Mouse (Mus musculus): ENCODE results near the gene Clstn3. TPM values are rescaled to one million over a fixed set of nuclear protein-coding genes. Genes with fewer than 3 reads are reported as not detected.
A peak's percentile ranks its signal among the peaks of the same experiment; 100 is the strongest.
"Not testable (repeated sequence)": the region's sequence is repeated elsewhere in the genome, so short reads cannot be mapped to it uniquely, and the experiment has no call there.

Gene Clstn3
- polyA plus RNA-seq, 1 experiment from 2014 or later, result 5.9 TPM

DNA sequence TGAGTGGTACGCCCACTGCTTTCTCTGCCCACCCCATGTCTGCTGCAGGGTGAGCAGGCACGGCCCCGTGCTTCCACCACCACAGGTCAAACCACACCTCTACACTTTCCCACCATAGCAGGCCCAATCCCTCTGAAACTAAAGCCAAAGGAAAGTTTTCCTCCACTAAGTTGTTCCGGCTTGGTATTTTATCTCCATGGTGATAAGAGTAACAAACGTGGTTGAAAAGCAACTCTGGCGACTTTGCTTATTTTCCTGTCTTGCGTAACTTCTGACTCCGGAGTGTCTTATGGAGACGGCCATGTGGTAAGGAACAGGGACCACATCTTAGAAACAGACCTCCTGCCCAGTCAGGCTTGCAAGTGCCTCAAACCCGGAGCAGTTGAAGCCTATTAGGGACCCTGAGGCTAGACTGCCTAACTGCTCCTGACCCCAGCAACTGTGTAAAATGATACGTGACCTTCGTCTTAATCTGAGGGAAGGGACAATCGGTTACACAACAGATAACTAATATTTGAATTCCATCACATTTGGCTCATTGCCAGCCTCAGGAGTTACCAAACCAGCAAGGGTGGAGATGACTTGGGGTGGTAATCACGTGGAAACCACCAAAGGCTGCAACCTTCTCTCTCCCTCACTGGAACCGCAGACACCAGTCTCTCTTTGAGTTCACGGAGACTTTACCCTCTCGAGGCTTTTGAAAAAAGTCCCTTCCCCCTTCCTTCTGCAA lies 13.5 kb upstream of the Clstn3 start:
- Histone ChIP-seq H3K4me1 (peaks cover 15% of the 10 kb centered on the region), H3K4me3 (replicated peaks) (no peak overlapping the region), H3K27ac (no peak overlapping the region), H3K9ac (no peak overlapping the region), H3K36me3 (no peaks in the 10 kb centered on the region), H3K4me2 (no peak overlapping the region), H3K27me3 (no peaks in the 10 kb centered on the region), H3K9me3 (replicated peaks) (no peaks in the 10 kb centered on the region)
- ATAC-seq (replicated peaks; ENCODE audit: low FRiP score), result no peak
- 52% methylated on average over 17 of the region's 17 CpGs for WGBS

GRCm38 (mm10) chr6:124477221-124477655 lies 12.6 kb upstream of the Clstn3 start:
- no peak overlapping the region for H3K4me3 ChIP-seq (replicated peaks)
- ATAC-seq (replicated peaks; ENCODE audit: low FRiP score), result no peak
- peaks cover 15% of the 10 kb centered on the region for H3K4me1 ChIP-seq
- H3K4me2 ChIP-seq, result no peak overlapping the region
- no peak overlapping the region; the same call in 1 of the 2 replicates for H3K27ac ChIP-seq
- 55% methylated on average over 5 of the region's 5 CpGs for whole genome bisulfite sequencing
- H3K9ac ChIP-seq, result no peak overlapping the region
- H3K27me3 ChIP-seq, result no peaks in the 10 kb centered on the region
- H3K9me3 ChIP-seq (replicated peaks), result no peaks in the 10 kb centered on the region
- H3K36me3 ChIP-seq, result no peaks in the 10 kb centered on the region

DNA sequence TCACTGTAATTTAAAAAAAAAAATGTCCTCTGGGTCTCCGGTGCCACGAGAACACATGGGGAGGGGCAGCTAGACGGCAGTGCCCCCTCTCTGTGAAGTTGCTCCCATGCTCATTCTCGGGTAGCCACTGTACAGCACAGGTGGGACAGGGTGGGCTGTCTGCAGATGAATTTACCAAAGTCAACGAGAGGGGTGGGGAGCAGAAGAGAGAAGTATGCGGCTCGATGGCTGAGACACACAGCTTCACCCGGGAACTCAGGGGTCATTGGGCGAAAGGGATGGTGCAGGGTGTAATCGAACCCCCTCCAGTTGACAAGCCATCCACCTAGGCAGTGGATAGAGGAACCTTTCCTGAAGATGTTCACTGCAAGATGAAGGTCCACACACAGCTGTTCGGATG lies 12.2 kb upstream of the Clstn3 start:
- 79% methylated on average over 11 of the region's 11 CpGs for WGBS
- no peak overlapping the region for H3K27ac ChIP-seq
- peaks cover 15% of the 10 kb centered on the region for H3K4me1 ChIP-seq
- H3K4me2 ChIP-seq, result no peak overlapping the region
- H3K9ac ChIP-seq, result no peak overlapping the region
- no peak overlapping the region for H3K4me3 ChIP-seq (replicated peaks)
- no peak for ATAC-seq (replicated peaks; ENCODE audit: low FRiP score)
- no peaks in the 10 kb centered on the region for H3K36me3 ChIP-seq
- H3K27me3 ChIP-seq, result no peaks in the 10 kb centered on the region
- H3K9me3 ChIP-seq (replicated peaks), result no peaks in the 10 kb centered on the region

DNA sequence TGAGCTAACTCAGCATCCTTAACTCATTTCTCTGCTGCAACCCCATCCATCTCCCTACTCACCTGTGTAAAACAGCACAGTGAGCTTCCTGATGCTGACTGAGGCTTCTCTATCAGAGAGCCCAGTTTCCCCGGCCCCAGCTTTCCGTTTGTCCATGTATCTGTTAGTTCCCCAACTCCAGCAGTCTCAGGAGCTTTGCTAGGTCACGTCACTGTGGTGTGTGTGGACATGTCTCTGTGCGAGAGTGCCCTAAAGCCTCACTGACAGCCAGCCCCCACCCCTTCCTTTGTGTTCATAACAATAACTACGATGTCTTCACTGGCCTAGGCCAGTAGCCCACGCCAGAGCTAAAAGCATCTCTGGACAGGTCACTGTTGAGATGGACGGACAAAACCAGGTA lies 11.6 kb upstream of the Clstn3 start:
- Histone ChIP-seq H3K4me1 (peaks cover 15% of the 10 kb centered on the region), H3K27me3 (no peaks in the 10 kb centered on the region), H3K4me3 (replicated peaks) (no peak overlapping the region), H3K27ac (no peak overlapping the region), H3K4me2 (no peak overlapping the region), H3K9ac (no peak overlapping the region), H3K36me3 (no peaks in the 10 kb centered on the region), H3K9me3 (replicated peaks) (no peaks in the 10 kb centered on the region)
- ATAC-seq (replicated peaks; ENCODE audit: low FRiP score), result no peak
- 88% methylated on average over 7 of the region's 7 CpGs for WGBS

DNA sequence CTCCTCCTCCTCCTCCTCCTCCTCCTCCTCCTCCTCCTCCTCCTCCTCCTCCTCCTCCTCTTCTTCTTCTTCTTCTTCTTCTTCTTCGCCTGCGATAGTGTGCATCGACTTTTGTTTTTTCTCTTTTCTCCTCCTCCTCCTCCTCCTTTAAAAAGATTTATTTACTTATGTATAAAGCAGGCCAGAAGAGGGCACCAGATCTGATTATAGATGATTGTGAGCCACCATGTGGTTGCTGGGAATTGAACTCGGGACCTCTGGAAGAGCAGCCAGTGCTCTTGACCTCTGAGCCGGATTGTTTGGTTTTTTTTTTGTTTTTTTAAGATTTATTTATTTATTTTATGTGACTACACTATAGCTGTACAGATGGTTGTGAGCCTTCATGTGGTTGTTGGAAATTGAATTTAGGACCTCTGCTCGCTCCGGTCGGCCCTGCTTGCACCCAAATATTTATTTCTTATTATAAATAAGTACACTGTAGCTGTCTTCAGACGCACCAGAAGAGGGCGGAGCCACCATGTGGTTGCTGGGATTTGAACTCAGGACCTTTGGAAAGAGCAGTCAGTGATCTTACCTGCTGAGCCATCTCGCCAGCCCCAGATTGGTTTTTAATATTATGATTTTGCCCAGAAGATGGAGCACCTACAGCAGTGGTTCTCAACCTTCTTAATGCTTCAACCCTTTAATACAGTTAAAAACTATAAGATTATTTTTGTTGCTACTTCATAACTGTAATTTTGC lies 10.9 kb upstream of the Clstn3 start:
- not testable (repeated sequence) for H3K4me2 ChIP-seq; ATAC-seq (replicated peaks; ENCODE audit: low FRiP score); H3K9ac ChIP-seq; H3K27ac ChIP-seq; H3K27me3 ChIP-seq; H3K36me3 ChIP-seq; H3K9me3 ChIP-seq (replicated peaks); H3K4me3 ChIP-seq (replicated peaks)
- H3K4me1 ChIP-seq, result peaks cover 15% of the 10 kb centered on the region
- WGBS, result 92% methylated on average over 8 of the region's 11 CpGs

DNA sequence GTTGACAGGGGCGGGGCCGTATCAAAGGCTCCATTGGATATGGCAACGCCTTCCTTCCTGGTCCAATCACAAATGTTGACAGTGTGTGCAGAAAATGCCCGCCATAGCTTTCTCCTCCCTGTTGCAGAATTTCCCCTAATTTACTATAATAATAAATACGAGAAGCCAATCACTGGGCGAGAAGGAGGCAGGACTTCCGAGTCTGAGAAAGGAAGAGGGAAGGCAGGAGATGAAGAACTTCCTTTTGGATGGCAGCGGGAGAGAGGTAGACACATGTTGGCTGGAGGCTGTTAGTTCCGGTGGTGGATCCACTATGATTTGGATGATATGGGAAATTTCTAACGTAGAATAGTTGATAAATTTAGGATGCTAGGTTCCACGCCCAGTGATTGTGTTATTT lies 10.0 kb upstream of the Clstn3 start:
- Histone ChIP-seq H3K27ac (no peak overlapping the region), H3K4me1 (peaks cover 15% of the 10 kb centered on the region), H3K4me3 (replicated peaks) (no peak overlapping the region), H3K27me3 (no peaks in the 10 kb centered on the region), H3K4me2 (no peak overlapping the region), H3K9me3 (replicated peaks) (no peaks in the 10 kb centered on the region), H3K9ac (no peak overlapping the region), H3K36me3 (no peaks in the 10 kb centered on the region)
- no peak for ATAC-seq (replicated peaks; ENCODE audit: low FRiP score)
- 86% methylated on average over 11 of the region's 11 CpGs for WGBS

- WGBS, result 40% methylated on average over 6 of the region's 6 CpGs
- no peak for ATAC-seq (replicated peaks; ENCODE audit: low FRiP score)
These were observed 8.2 kb upstream of the Clstn3 start for GRCm38 (mm10) chr6:124472801-124473200.

GRCm38 (mm10) chr6:124471783-124472638 lies 7.4 kb upstream of the Clstn3 start:
- not testable (repeated sequence) for ATAC-seq (replicated peaks; ENCODE audit: low FRiP score); H3K27ac ChIP-seq; H3K4me3 ChIP-seq (replicated peaks); H3K27me3 ChIP-seq; H3K4me2 ChIP-seq; H3K9ac ChIP-seq; H3K36me3 ChIP-seq; H3K9me3 ChIP-seq (replicated peaks); H3K4me1 ChIP-seq
- 77% methylated on average over 6 of the region's 6 CpGs for WGBS

More at GRCm38 (mm10) chr6:124472801-124473200, 8.2 kb upstream of the Clstn3 start:
- no peak overlapping the region for H3K4me2 ChIP-seq
- no peaks in the 10 kb centered on the region for H3K27me3 ChIP-seq
- H3K27ac ChIP-seq, result no peak overlapping the region
- H3K9me3 ChIP-seq (replicated peaks), result no peaks in the 10 kb centered on the region
- H3K4me3 ChIP-seq (replicated peaks), result no peak overlapping the region
- H3K4me1 ChIP-seq, result peaks cover 7% of the 10 kb centered on the region
- H3K36me3 ChIP-seq, result no peaks in the 10 kb centered on the region
- H3K9ac ChIP-seq, result no peak overlapping the region

GRCm38 (mm10) chr6:124471121-124471520 lies 6.5 kb upstream of the Clstn3 start:
- no peak for ATAC-seq (replicated peaks; ENCODE audit: low FRiP score)
- Histone ChIP-seq H3K27me3 (no peaks in the 10 kb centered on the region), H3K4me1 (no peaks in the 10 kb centered on the region), H3K9me3 (replicated peaks) (no peaks in the 10 kb centered on the region), H3K4me3 (replicated peaks) (no peak overlapping the region), H3K4me2 (no peak overlapping the region), H3K36me3 (no peaks in the 10 kb centered on the region), H3K27ac (no peak overlapping the region), H3K9ac (no peak overlapping the region)
- WGBS, result 94% methylated on average over 3 of the region's 3 CpGs

GRCm38 (mm10) chr6:124465729-124466128 lies 1.1 kb upstream of the Clstn3 start:
- ATAC-seq (replicated peaks; ENCODE audit: low FRiP score), result no peak
- WGBS, result 76% methylated on average over 6 of the region's 6 CpGs

DNA sequence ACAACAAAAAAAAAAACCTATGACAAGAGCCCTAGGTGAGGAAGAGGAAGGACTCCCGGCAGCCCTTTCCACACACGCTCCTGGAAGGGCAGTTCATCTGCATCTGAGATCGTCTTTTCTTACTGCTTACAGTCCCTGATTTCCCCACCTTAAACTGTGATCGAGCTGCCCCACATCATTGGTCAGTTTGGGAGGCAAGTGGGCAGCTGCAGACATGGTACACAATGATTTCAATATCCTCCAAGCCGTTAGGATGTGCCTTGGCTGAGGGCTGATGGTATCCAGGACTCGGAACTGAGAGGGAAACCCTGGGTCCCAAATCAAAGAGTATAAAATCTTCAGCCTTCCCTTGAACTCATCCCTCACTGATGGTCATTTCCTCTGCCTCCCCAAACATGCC lies 705 bp upstream of the Clstn3 start:
- peak overlapping the region; percentile 52 for H3K4me3 ChIP-seq (replicated peaks)
- no peak overlapping the region for H3K9ac ChIP-seq
- H3K4me1 ChIP-seq, result peaks cover 16% of the 10 kb centered on the region
- no peak for ATAC-seq (replicated peaks; ENCODE audit: low FRiP score)
- WGBS, result 42% methylated on average over 6 of the region's 6 CpGs
- H3K4me2 ChIP-seq, result peak overlapping the region; percentile 92
- H3K9me3 ChIP-seq (replicated peaks), result no peaks in the 10 kb centered on the region
- 0 out of 2 replicates have a peak, but pooled peaks cover 3% of the 10 kb centered on the region for H3K27me3 ChIP-seq
- H3K36me3 ChIP-seq, result no peaks in the 10 kb centered on the region
- H3K27ac ChIP-seq, result no peak overlapping the region

More at GRCm38 (mm10) chr6:124465729-124466128, 1.1 kb upstream of the Clstn3 start:
- no peaks in the 10 kb centered on the region for H3K9me3 ChIP-seq (replicated peaks)
- H3K27me3 ChIP-seq, result 0 out of 2 replicates have a peak, but pooled peaks cover 3% of the 10 kb centered on the region
- no peak overlapping the region for H3K9ac ChIP-seq
- H3K36me3 ChIP-seq, result no peaks in the 10 kb centered on the region
- H3K27ac ChIP-seq, result no peak overlapping the region
- peaks cover 16% of the 10 kb centered on the region for H3K4me1 ChIP-seq
- H3K4me2 ChIP-seq, result peak overlapping the region; percentile 92; the same call in 1 of the 2 replicates
- H3K4me3 ChIP-seq (replicated peaks), result no peak overlapping the region

All from kidney, embryonic 15.5 days (tissue).